Mouse (Mus musculus) urinary bladder, postnatal 4 days (tissue): ENCODE results near the gene Vmn1r171.
"Not testable (repeated sequence)": the region's sequence is repeated elsewhere in the genome, so short reads cannot be mapped to it uniquely, and the experiment has no call there.

Experiments used
- DNase-seq, 2 experiments: peaks; one replicate each; pipeline ENCODE4 v3.0.0; 2021 to 2022; ENCODE audit warnings: low spot score in 2 of 2

The Vmn1r171 gene

GRCm38 (mm10) chr7:23630422-23630821 lies at the start of gene Vmn1r171:
Gene Vmn1r171 (plus strand): TSS chr7:23630722.
- no peak for DNase-seq

DNA sequence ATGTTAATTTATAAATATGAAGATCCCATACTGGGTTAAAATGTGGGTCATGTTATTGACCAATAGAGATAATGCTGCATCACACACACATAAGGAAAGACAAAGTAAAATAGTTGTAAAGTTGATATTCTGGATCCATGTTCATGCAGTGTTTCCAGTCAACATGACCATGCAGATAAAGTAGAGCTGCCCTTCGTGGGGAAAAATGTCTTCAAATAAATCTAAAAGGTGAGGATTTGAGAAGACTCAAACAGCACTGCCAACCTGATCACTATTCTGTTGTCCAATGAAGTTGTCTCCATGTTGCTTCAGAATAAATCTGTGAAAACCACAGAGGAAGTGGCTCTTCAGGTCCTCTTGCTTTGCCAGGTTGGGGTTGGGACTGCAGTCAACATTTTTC lies 24.6 kb upstream of the Vmn1r171 start, which contains the start of gene Vmn1r170:
Vmn1r170 (plus strand) TSS at position 301 of the 400 bp plus-strand sequence.
- not testable (repeated sequence) for DNase-seq

DNA sequence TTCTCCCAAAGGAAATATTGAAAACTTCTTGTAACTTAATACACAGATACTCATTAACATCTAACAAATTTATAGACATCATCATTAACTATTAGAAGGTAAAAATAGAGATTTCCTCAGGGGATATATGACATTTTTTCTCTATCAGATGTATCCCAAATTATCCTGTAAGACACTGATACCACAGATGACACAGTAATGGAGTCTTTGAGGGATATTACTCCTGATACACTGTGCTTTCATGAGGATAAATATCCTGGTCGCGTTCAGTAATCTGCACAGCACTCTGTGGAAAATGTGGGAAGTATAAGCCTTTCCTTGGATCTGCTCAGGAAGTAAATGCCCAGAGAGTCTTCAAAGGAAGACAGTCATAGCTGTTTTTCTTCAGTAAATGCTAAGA lies 27.5 kb downstream of the Vmn1r171 start, which contains the start of gene Vmn1r172:
Vmn1r172 (plus strand) TSS at position 301 of the 400 bp plus-strand sequence.
- no peak for DNase-seq
